Mouse (Mus musculus) cerebellum, postnatal 14 days (tissue): Measurements from ENCODE around the gene Tgm7.
A peak's percentile ranks its signal among the peaks of the same experiment; 100 is the strongest.
"Not testable (repeated sequence)": the region's sequence is repeated elsewhere in the genome, so short reads cannot be mapped to it uniquely, and the experiment has no call there.

Experiments used
- DNase-seq, 2 experiments: peaks; one replicate each; pipeline ENCODE4 v3.0.0; 2021; ENCODE audit warnings: mixed read lengths in 2 of 2

The Tgm7 gene

DNA sequence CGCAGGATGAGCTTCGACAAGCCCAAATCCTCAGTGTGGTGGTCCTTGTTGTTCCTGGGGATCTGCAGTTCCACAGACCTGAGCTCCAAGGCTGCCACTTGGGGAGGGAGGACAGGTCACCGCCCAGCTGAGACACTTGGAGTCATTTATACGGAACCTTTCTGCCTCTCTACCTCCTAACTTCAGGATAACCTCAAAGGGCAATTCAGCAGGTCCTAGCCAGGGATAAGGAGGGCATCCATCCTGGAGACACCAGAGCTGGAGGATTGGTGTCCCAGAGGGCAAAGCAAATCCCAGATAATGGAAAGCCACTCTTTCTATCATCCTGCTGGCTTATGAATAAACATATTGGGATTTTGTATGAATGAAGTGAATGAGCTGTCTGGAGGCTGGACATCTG, at the start of gene Tgm7:
Tgm7 (minus strand) TSS at position 101 of the 400 bp plus-strand sequence.
- no peak for DNase-seq

DNA sequence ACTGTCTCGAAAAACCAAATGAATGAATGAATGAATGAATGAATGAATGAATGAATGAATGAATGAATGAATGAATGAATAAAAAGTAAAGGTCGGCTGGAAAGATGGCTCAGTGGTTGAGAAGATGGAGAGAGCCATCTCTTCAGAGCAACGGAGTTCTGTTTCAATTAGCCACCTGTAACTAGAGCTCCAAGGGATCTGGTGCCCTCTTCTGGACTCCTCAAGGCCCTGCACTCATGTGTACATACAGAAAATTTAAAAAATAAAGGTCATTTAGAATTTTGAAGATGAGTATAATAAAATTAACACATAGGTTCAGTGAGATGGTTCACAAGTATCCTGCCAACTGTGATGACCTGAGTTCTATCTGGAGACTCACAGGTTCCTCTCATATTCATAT, 43.5 kb upstream of the Tgm7 start:
- no peak for DNase-seq

- DNase-seq = no peak
Observed at GRCm38 (mm10) chr2:121149679-121150078, 40.1 kb upstream of the Tgm7 start.

DNA sequence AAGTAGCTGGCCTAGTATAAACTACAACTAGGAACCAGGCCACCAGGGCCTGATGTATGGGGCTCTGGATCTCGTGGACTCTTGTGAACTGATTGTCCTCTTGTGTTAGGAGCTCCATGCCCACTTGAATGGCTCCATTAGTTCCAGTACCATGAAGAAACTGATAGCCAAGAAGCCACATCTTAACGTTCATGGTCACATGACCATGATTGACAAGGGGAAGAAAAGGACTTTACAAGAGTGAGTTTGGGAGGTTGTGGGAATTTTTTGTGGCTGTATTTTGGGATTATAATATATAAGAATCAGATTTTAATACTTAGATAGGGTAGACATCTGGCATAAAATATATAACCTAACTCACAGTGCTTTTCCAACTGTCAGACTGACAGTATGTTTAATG, 32.8 kb upstream of the Tgm7 start:
- DNase-seq = no peak

- DNase-seq = peak in 1 of 2 experiments; percentile 21
Observed at GRCm38 (mm10) chr2:121141216-121142035, 31.8 kb upstream of the Tgm7 start.

GRCm38 (mm10) chr2:121140018-121140882, 30.7 kb upstream of the Tgm7 start, which contains the start of the genes Adal and Lcmt2:
TSS of gene Adal (plus strand) at chr2:121140428.
TSS of gene Lcmt2 (minus strand) at chr2:121140653.
- DNase-seq = peak; percentile 91 to 96

- DNase-seq = peak; percentile 79 to 80
Observed at GRCm38 (mm10) chr2:121139266-121140017, 29.8 kb upstream of the Tgm7 start.

- no peak for DNase-seq
Observed at GRCm38 (mm10) chr2:121137371-121137770, 27.8 kb upstream of the Tgm7 start.

DNA sequence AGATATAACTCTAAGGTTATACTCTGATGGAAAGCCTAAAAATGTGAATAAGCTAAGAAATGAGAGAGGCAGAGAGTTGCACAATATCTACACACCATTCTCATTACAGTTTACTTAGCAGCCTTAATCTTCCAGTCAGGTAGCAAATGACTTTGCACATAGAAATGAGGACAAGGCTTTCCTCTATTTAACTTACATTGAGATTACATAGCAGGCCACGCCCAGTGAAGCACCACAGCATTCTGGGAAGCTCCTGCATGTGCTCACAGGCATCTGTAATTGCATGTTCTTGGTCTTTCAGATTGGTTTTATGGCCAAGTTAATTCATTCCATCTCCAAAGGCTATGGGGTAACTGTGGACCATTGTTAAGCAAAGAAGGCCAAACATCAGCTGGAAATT, 23.2 kb upstream of the Tgm7 start:
- no peak for DNase-seq

DNA sequence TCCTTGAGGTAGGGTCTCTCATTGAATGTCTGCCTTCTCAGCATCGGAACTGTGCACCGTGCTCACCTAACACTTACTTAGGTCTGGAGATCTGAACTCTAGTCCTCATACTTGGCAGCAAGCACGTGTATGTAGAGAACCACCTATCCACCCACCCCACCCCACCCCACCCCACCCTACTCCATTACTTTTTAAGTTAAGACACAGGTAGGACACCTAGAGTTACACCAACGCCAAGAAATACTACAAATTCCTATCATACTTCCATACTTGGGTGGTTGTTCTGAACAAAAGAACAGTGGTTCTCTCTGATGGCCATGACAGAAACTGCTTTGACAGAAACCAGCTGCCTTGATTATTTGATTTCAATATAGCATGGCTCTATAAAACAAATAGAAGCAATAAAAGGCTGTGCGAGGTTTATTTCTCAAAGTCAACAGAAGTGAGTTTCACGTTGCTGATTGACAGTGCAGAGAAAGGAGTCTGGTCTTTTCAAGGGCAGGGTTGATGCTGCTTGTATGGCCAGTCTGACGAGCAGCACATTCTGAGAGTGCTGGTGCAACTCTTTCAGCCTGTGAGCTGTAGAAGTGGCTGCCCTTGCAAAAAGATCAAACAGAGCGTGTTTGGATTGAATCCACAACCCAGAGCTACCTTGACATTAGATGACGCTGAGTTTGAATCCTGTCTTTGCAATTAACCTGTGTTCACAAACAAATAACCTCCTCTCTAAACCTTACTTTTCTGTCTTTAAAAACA, 19.4 kb upstream of the Tgm7 start:
- DNase-seq = no peak

DNA sequence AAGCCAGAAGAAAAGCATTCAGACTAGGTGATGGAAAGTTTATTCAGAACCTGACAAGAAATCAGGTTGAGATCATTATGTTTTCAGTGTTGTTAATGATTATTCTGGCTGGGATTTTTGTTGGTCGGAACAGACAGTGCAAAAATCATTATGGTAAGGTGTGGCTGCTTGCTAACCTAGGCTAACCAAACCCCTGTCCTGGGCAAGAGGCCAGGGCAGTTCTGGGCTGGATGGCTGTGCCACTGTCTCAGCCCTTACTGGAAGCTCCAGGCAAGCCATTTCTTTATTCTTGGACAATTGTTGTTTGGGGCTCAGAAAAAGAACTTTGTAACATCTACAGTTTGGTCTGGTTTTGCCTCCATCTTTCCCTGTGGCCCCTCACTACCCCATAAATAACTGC, 17.9 kb upstream of the Tgm7 start:
- no peak for DNase-seq

DNA sequence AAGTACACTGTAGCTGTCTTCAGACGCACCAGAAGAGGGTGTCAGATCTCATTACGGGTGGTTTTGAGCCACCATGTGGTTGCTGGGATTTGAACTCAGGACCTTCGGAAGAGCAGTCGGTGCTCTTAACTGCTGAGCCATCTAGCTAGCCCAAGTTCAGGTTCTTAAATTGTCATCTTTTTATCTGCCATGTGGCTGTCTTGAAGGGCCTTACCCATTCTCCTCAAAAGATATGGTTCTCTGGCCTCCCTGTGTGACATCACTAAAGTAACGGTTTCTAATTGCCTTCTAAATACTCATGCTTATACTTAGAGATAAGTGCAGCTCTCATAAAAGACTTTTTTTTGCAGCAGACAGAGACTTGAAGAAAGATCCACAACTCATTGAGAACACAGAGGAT, 16.7 kb upstream of the Tgm7 start:
- not testable (repeated sequence) for DNase-seq

DNA sequence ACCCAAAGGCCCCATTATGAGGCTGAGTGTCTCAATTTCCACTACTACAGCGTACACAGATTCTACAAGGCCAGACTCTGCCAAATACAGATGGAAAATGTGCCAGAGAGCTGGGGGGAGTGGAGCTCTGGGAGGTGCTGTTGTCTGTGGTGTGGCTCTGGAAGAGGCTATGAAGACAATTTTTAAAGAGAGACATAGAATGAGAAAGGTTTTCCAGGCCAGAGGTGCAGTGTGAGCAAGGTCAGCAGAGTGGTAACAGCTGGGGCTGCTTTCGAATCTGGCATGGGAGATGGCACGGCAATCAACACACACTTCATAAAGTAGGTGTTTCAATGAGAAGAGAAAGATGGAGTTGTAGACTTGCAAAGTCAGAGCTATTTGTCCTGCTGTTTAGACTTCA, 9.7 kb upstream of the Tgm7 start:
- DNase-seq = no peak

DNA sequence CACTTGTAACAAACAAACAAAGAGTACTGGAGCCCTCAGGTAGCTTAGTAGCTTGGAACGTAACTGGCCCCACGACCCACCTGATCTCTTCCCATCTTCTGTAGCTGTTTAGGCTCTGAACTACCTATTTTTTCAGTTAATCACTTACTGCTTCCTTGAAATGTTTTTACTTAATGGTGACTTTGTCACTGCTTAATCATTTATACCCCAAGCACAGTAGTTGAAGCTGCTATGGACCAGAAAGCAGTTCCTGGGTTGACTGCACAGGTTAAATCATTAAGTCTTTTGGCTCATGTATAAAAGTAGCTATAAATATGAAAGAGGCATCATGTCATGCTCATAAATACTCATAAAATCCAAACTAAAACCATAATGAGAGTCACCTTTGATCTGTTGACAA, 5.8 kb upstream of the Tgm7 start:
- no peak for DNase-seq

- DNase-seq = no peak
Observed at GRCm38 (mm10) chr2:121105940-121106339, 3.7 kb downstream of the Tgm7 start.

GRCm38 (mm10) chr2:121102051-121102450, 7.5 kb downstream of the Tgm7 start:
- peak; percentile 85 to 87 for DNase-seq

DNA sequence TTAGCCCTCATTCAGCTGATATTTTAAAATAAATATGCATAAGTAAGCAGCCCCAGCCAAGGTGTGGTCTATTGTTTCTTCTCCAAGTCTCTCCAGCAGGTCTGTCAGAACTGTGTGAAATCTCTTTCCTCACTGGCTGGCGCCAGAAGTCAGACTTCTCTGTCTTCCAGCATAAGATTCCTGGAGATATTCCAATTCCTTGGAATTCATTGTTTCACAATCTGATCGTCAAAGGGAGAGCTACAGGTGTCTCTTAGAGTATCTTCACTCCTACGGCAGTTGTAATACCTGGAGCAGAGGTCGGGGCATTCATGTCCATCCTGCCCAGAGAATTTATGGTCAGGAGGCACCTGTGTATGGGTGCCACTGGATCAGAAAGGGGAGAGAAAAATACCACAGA, 19.8 kb downstream of the Tgm7 start:
- DNase-seq = no peak

GRCm38 (mm10) chr2:121088507-121088906, 21.1 kb downstream of the Tgm7 start:
- no peak for DNase-seq

GRCm38 (mm10) chr2:121085480-121086185, 24.0 kb downstream of the Tgm7 start, which contains the start of gene Tgm5:
TSS of gene Tgm5 (minus strand) at chr2:121085841.
- peak; percentile 58 to 69 for DNase-seq

DNA sequence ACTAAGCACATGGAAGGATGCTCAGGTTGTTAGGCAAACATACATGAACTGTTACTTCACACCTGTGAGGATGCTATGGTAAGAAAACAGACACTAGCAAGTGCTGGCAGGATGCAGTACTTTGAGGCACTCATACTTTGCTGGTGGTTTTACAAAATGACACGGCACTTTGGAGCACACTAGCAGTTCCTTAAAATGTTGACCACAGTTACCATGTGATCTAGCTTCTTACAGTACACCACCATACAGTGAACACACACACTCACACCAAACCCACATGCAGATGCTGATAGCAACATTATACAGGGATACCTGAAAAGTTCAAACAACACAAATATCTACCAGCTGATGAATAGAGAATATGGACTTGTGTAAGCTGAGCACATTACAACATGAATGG, 27.0 kb downstream of the Tgm7 start:
- no peak for DNase-seq

- DNase-seq = no peak
Observed at GRCm38 (mm10) chr2:121074747-121075146, 34.8 kb downstream of the Tgm7 start.
